8 mouse cellular contexts compared by ENCODE assay signal in genomic region chr6:71012436-71012822, GRCm38 (mm10). TPM values are rescaled to one million over a fixed set of nuclear protein-coding genes. Genes with fewer than 3 reads are reported as not detected.
DNase-seq lines count a peak whose midpoint lies in the region; ATAC-seq lines count a peak whose summit lies in the region.

No protein-coding gene starts in this region.

- 14% methylated on average over 9 of the region's 9 CpGs for WGBS in heart, embryonic 15.5 days
- 12% methylated on average over 9 of the region's 9 CpGs for WGBS in embryonic facial prominence, embryonic 11.5 days
- 16% methylated on average over 9 of the region's 9 CpGs for WGBS in intestine, embryonic 15.5 days
- 13% methylated on average over 9 of the region's 9 CpGs for WGBS in midbrain, embryonic 14.5 days

- no peak for ATAC-seq in heart, embryonic 15.5 days (replicated peaks; ENCODE audit: insufficient number of reproducible peaks, insufficient read depth, low FRiP score, low read depth)
- peak; percentile 22; the same call in 1 of the 2 replicates for ATAC-seq in embryonic facial prominence, embryonic 11.5 days (replicated peaks; ENCODE audit: insufficient number of reproducible peaks, low FRiP score, low TSS enrichment, low read depth)
- ATAC-seq in intestine, embryonic 15.5 days, result peak; percentile 63
- ATAC-seq in midbrain, embryonic 14.5 days (ENCODE audit: low FRiP score, low TSS enrichment), result 0 out of 2 replicates have a peak, but pooled peaks have one; percentile 10

- H3K4me1 ChIP-seq in heart, embryonic 15.5 days (replicated peaks), result peaks cover 4% of the 10 kb centered on the region
- no peaks in the 10 kb centered on the region for H3K4me1 ChIP-seq in embryonic facial prominence, embryonic 11.5 days (ENCODE audit: control insufficient read depth, insufficient read depth, low read length)
- 0 out of 2 replicates have a peak, but pooled peaks cover 3% of the 10 kb centered on the region for H3K4me1 ChIP-seq in intestine, embryonic 15.5 days (replicated peaks)
- H3K4me1 ChIP-seq in midbrain, embryonic 14.5 days (ENCODE audit: control insufficient read depth, insufficient read depth, low read length), result no peaks in the 10 kb centered on the region; the same call in 1 of the 2 replicates

- no peak overlapping the region for H3K9ac ChIP-seq in heart, embryonic 15.5 days
- no peak overlapping the region; the same call in 1 of the 2 replicates for H3K9ac ChIP-seq in embryonic facial prominence, embryonic 11.5 days (replicated peaks; ENCODE audit: low read length)
- H3K9ac ChIP-seq in intestine, embryonic 15.5 days, result no peak overlapping the region
- H3K9ac ChIP-seq in midbrain, embryonic 14.5 days (replicated peaks; ENCODE audit: low read length), result peak overlapping the region; percentile 64; the same call in 1 of the 2 replicates

- no peaks in the 10 kb centered on the region for H3K9me3 ChIP-seq in heart, embryonic 15.5 days (replicated peaks)
- H3K9me3 ChIP-seq in embryonic facial prominence, embryonic 11.5 days (replicated peaks; ENCODE audit: control insufficient read depth, low read length), result no peaks in the 10 kb centered on the region
- H3K9me3 ChIP-seq in intestine, embryonic 15.5 days, result no peaks in the 10 kb centered on the region
- H3K9me3 ChIP-seq in midbrain, embryonic 14.5 days (ENCODE audit: control insufficient read depth, low read length), result no peaks in the 10 kb centered on the region

- peaks cover 28% of the 10 kb centered on the region for H3K27me3 ChIP-seq in heart, embryonic 15.5 days
- H3K27me3 ChIP-seq in embryonic facial prominence, embryonic 11.5 days (ENCODE audit: control insufficient read depth, insufficient read depth, low read length), result no peaks in the 10 kb centered on the region
- no peaks in the 10 kb centered on the region for H3K27me3 ChIP-seq in intestine, embryonic 15.5 days (replicated peaks)
- no peaks in the 10 kb centered on the region for H3K27me3 ChIP-seq in midbrain, embryonic 14.5 days (ENCODE audit: control insufficient read depth, insufficient read depth, low read length)

- no peak for DNase-seq in heart, adult 9 months (ENCODE audit: low spot score in 2 of 2)
- DNase-seq in embryonic facial prominence, embryonic 11.5 days (ENCODE audit: low spot score), result no peak
- DNase-seq in midbrain, embryonic 14.5 days, result no peak
- no peak for DNase-seq in frontal cortex, postnatal 10 days (ENCODE audit: low spot score in 2 of 2)
- DNase-seq in adipocyte (ENCODE audit: low spot score), result no peak
- no peak for DNase-seq in urinary bladder, postnatal 4 days (ENCODE audit: low spot score in 2 of 2)

- no peak overlapping the region for H3K27ac ChIP-seq in heart, embryonic 15.5 days
- no peak overlapping the region for H3K27ac ChIP-seq in embryonic facial prominence, embryonic 11.5 days (replicated peaks; ENCODE audit: low read depth, low read length)
- H3K27ac ChIP-seq in intestine, embryonic 15.5 days, result no peak overlapping the region
- H3K27ac ChIP-seq in midbrain, embryonic 14.5 days (replicated peaks; ENCODE audit: low read depth, low read length), result no peak overlapping the region

- peak overlapping the region; percentile 56 for H3K4me3 ChIP-seq in heart, embryonic 15.5 days
- H3K4me3 ChIP-seq in embryonic facial prominence, embryonic 11.5 days (ENCODE audit: low read depth, low read length), result peak overlapping the region; percentile 45
- H3K4me3 ChIP-seq in intestine, embryonic 15.5 days (replicated peaks), result peak overlapping the region; percentile 46
- peak overlapping the region; percentile 55 for H3K4me3 ChIP-seq in midbrain, embryonic 14.5 days (replicated peaks; ENCODE audit: low read depth, low read length)

- H3K36me3 ChIP-seq in heart, embryonic 15.5 days, result no peaks in the 10 kb centered on the region
- no peaks in the 10 kb centered on the region for H3K36me3 ChIP-seq in embryonic facial prominence, embryonic 11.5 days (replicated peaks; ENCODE audit: control insufficient read depth, insufficient read depth, low read depth, low read length)
- no peaks in the 10 kb centered on the region for H3K36me3 ChIP-seq in intestine, embryonic 15.5 days
- H3K36me3 ChIP-seq in midbrain, embryonic 14.5 days (ENCODE audit: control insufficient read depth, insufficient read depth, low read length), result no peaks in the 10 kb centered on the region

- H3K4me2 ChIP-seq in heart, embryonic 15.5 days, result peak overlapping the region; percentile 98
- peak overlapping the region; percentile 95 for H3K4me2 ChIP-seq in embryonic facial prominence, embryonic 11.5 days (ENCODE audit: low read depth, low read length)
- peak overlapping the region; percentile 97 for H3K4me2 ChIP-seq in intestine, embryonic 15.5 days (replicated peaks)
- H3K4me2 ChIP-seq in midbrain, embryonic 14.5 days (ENCODE audit: low read length), result peak overlapping the region; percentile 97

RNA-seq across cellular contexts. Expression of gene Foxi3, which starts 56.1 kb away (rescaled TPM):
- polyA plus RNA-seq in heart, embryonic 15.5 days (2015; fragmentation: Nextera tagmentation; extraction: Ambion mirVana), result not detected in 2 replicates
- 0.81 and 1.0 TPM in 2 replicates for polyA plus RNA-seq in embryonic facial prominence, embryonic 11.5 days (2014; fragmentation: Nextera tagmentation; extraction: Ambion mirVana)
- polyA plus RNA-seq in intestine, embryonic 15.5 days (2015; fragmentation: Nextera tagmentation; extraction: Ambion mirVana), result not detected in 2 replicates
- polyA plus RNA-seq in midbrain, embryonic 14.5 days (2014; fragmentation: Nextera tagmentation; extraction: Ambion mirVana), result not detected in 2 replicates
